Mouse (Mus musculus): ENCODE measurements around the gene Dlx6. TPM values are rescaled to one million over a fixed set of nuclear protein-coding genes. Genes with fewer than 3 reads are reported as not detected.

Dlx6 gene
- not detected for total RNA-seq (2021)
- long read RNA-seq, experiment 1: 0 reads
- long read RNA-seq, experiment 2: 0 reads

DNA sequence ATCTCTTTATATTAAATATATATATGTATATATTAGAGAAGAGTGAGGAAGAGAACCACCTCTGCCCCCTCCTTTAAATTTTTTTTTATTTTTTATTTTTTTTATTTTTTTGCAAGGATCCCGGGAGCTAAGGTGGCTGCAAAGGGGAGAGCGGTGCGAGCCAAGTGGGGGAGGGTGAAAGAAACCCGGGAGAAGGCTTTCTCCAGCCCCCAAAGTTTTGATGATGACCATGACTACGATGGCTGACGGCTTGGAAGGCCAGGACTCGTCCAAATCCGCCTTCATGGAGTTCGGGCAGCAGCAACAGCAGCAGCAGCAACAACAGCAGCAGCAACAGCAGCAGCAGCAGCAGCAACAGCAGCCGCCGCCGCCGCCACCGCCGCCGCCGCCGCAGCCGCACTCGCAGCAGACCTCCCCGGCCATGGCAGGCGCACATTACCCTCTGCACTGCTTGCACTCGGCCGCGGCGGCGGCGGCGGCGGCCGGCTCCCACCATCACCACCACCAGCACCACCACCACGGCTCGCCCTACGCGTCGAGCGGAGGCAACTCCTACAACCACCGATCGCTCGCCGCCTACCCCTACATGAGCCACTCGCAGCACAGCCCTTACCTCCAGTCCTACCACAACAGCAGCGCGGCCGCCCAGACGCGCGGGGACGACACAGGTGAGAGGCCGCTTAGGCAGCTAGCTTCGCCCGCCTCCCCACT, at the start of gene Dlx6:
Gene Dlx6 (plus strand): TSS at position 175 of the 711 bp plus-strand sequence.
- DNase-seq: peak; percentile 30

DNA sequence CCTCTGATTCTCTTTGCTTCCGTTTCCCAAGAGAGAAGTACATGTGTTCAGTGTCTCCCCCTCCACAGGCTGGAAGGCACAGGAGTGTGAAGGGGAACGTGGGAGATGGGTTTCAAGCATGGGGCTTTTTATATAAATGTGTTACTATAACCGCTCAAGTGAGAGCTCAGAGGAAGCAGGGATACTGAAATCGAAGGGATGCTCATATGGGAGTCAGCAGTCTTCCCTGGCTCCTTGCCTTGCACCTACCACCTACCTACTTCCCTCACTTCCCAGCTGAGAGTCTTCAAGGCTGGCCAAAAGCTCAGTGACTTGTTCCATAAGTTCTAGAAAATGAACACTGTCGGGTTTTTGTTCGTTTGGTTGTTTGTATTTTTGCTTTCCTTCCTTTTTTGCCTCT, 46.3 kb upstream of the Dlx6 start:
- DNase-seq: no peak

DNA sequence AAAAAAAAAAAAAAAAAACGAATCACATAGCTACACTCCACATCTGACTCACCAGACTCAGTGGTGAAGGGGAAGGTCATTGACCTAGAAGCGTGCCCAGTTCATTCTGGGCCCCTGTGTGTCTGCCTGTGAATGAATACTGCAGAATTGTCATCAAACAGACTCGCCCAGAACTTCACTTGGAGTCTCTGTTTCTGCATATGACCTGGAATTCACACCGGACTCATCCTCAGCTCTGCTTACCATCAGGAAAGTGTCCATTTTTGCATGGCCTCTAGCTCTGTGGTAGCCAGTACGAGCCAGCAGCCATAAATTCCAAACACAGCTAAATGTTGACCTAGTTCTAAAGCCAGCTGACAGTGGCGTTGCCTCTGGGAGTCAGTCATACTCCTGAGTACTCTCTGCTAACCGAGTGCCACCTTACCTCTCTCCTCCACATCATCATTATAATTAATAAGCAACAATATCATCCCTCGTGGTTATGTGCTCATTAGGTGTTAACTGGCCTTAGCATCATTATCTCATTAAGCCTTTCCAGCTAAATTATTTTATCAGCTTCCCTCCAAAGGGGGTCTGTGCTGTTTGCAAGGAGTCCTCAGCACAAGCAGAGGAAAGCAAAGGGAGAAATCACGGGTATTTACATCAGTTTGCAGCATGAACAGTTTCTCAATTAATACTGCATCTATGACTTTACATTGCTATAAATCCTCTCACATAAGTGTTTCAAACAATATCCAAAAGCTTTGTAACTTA, 44.9 kb upstream of the Dlx6 start:
- DNase-seq: peak; percentile 35 to 52

DNA sequence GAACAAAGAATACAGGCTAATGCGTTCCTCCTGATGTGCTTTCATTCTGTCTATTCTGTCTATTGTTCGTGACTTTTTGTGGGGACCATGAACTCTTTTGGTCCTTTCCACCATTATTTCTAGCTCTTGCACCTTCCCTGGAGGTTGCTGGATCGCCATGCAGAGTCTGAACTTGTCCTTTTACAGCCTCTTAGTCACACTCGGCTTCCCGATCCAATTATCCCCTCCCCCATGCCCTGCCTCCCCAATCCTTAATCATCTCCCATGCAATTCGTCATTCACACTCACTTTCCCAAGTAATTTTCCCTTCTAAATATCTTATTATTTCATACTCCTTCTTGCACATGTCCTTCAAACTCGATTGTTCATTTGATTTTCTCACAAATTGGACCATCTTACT, 44.0 kb upstream of the Dlx6 start:
- DNase-seq: peak; percentile 7 to 34

DNA sequence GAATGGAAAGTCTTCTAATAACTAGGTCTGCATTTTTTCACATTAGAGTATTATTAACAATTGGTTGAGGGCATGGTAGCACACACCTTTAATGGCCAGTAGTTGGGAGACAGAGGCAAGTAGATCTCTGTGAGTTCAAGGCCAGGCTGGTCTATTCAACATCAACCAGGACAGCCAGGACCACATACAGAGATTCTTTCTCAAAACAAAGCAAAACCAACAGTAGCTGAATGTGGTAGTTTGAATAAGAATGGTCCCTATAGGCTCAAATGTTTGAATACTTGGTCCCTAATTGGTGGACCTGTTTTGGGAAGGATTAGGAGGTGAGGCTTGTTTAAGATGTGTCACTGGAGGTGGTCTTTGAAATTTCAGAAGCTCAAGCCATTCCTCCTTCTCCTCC, 37.8 kb upstream of the Dlx6 start:
- no peak for DNase-seq

DNA sequence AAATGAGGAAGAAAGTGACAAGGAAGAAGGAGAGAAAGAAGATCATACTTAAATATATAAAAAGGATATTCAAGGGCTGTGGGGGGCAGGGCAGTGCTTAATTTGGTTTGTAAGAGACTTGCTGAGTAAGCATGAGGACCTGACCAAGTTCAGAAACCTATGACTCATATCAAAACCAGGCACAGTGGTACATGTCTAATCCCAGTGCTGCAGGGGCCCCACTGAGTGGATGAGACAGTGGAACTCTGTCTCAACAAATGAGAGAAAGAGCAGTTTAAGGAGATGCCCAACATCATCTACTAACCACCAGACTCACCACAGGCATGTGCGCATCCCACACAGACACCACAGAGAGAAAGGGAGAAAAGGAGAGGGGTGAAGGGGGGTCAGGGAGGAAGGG, 36.3 kb upstream of the Dlx6 start:
- no peak for DNase-seq

DNA sequence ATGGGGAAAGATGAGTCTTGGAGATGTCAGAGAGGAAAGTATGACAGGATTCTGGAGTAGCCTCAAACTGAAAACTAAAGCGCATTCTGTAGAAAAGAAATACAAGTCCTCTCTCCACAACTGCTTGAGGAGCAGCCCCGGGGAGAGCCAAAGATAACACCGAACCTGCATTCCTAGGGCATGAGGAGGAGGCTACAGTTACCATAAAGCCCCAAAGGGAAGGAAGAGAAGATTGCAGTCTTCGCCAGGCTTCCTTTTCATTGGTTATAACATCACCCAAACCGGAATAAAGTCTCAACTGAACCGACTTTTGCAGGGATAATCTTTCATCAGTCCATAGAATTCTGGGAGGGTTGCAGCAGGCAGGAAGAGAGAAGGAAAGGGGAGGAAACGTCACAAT, 32.7 kb upstream of the Dlx6 start:
- no peak for DNase-seq

DNA sequence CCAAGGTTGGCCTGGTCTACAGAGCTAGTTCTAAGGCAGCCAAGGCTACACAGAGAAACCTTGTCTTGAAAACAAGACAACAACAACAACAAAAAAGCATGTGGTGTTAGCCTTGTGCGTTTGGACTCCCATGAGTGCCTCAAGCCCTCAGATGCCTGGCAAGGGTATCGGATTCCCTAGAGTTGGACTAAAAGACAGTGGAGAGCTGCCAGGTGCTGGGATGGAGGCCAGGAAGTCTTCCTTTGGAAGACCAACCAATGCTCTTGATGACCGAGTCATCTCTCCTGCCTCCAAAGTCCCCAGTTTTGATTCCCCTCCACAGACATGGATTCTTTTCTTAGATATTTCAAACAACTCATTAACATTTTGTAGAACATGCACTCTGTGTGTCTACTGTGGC, 29.8 kb upstream of the Dlx6 start:
- no peak for DNase-seq

DNA sequence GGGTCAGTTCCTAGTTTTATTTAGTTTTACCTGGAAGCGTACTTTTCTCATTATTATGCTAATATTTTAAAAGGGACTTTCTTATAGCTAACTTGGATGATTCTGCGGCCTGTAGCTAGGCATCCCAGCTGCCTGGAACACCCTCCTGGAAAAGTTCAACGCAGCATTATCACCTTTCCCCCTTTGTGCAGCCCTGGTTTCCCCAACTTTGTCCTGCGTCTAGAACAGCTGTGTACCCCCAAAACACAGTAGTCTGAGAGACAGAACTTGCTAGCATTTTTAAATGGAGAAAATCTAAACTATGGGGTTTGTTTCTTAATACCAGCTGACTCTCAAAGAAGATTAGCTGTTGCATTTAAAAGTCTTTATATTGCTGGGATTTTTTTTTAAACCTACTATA, 14.6 kb upstream of the Dlx6 start:
- no peak for DNase-seq

DNA sequence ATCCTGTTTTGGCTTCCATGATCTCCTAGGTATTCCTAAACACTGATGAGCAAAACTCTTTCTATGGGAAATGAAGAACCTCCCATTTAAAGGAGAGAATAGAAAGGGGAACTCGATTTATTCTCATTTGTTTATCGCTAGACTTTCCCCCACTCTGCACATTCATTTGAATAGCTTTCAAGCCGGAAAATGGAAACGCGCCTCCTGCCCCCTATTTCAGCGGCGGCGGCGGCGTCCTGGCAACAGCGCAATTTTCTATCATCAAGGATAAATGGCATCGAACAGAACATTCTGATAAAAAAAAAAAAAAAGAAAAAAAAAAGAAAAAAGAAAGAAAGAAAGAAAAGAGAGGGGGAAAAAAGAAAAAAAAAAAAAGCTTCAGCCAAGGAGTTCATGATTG, 13.4 kb upstream of the Dlx6 start:
- DNase-seq: no peak

DNA sequence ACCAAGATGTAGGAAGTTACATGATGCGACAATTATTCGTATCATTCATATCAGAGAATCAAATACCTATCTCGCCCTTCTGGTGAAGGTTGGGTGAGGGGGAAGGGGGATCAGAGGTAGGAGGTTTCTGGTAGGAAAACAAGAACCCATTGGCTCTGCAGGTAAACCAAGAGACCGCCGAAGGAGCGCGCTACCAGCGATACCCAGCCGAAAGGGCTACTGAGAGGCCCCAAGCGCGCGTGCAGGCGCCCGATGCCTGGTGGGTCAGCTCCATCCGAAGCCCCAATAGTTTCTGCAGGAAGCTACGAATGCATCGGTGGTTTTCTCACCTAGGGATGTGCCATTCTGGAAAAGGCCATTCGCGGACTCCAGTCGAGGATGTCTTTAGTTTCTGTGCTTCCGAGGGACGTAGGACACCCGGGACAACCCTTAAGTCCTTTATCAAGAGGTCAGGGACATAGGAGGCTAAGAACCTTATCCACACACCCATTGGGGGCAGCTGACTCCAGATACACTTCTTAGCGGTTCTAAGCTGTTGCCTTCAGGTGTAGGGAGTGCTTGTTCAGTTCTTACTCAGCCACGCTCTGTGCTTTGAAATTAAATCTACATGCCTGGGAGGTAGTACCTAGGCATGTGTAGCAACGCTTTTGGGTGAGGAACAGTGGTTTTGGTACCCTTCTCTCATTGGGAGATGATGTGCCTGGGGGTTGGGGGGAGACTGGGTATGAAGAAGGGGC, 12.6 kb upstream of the Dlx6 start:
- no peak for DNase-seq

DNA sequence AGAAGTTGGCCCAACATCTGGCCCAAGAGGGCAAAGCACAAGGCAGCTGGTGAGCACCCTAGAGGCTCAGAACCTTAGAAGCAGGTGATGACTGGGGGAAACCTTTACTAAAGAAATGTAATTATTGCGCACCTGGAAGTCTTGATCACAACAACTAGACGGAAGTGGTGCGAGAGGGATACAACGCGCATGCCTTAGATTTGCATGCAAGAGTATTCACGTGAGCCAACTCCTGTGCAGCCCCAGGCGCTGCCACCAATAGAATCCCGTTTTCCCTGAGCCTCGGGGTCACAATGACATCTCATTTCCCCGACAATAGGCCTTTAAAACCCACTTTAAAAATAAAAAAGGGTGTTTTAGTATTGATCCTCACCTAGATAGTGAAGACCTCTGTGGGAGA, 12.0 kb upstream of the Dlx6 start:
- DNase-seq: no peak

DNA sequence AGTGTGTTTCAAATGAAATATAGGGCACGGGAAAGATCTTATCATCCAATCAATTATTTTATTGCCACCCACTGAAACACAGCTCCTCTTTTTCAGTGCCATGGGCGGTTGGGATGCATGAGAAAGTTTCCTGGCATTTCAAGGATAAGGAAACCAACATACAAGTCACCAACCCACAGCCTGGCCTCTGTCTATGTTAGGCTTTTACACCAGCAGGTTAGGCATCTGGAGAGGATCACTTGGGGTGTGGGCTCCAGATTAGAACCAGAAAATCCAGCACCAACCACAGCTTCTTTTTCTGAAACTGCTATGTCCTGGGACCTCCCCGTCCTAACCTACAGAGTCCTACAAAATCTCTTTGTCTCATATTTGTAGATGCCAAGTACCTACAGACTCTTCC, 10.2 kb upstream of the Dlx6 start:
- DNase-seq: no peak

DNA sequence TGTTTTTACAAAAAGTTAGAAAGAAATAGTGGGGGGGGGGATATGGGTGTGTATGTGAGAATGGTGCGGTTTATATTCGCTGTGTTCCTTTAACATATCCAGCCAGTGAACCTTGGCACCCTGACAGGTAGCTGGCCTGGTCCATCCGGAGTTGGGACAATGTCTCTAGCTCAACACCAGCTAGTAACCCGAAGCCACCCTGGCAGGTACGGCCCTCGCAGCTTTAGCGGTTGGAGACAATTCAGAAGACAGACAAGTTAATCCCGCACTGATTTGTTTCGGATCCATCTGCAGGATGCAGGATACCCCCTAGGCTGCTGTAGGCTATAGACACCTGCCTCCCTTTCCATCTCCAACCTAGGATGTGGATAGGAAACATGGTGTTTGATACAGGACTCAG, 9.0 kb upstream of the Dlx6 start:
- no peak for DNase-seq

DNA sequence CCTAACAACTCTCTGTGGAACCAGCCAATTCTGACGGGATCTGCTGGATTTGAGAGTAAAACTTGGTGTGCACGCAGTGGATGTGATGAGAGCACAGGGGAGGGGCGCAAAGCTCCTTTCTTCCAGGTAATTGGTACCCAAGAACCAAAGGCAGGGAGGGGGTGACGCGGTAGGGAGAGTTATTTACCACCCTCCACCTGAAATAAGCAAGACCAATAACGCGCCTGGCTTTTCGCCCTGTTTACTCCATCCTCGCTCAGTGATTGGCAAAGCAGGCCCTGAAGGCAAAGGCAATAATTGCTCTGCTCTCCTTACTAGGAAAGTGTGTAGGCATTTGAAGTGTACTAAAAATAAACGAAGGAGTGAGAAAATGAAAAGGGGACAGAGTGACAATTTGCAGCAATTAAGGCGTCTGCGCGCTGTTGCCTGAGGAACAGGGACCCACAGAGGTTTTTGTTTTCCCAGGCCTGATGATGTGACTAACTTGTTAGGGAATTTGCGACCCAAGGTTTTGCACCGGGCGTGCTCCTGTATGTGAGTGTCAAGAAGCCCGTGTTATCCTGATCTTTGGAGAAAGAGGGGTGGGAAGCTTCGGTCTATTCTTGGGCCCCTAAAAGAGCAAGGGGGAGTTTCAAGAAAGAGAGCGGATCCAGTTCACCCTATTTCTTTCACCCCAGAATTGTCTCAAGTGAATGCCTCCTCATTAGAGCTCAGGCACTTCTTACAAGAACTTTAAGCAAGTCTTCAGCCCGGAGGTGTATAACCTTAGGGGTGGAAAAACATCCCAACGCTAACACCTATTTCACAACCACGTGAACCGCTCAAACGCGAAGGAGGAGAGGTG, 8.0 kb upstream of the Dlx6 start:
- no peak for DNase-seq

DNA sequence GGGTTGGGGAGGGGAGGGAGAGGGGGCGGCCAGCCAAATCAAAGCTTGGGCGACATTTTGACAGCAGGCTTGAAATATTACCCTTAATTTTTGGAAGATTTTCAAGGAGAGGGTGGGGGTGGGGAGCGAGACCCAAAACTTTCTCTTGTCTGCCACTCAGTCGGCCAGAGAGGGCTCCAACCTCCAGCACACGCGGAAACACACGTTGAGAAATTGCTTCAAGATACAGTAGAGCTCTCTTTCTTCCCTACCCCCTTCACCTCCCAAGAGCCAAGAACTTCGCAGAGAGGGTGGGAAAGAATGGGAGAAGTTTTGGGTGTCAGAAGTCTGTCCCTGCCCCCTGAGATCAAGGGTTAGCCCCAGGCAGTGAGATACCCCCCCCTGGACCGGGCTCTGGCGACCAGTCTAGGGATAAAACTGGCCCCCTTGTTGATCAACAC, 7.4 kb upstream of the Dlx6 start:
- no peak for DNase-seq

DNA sequence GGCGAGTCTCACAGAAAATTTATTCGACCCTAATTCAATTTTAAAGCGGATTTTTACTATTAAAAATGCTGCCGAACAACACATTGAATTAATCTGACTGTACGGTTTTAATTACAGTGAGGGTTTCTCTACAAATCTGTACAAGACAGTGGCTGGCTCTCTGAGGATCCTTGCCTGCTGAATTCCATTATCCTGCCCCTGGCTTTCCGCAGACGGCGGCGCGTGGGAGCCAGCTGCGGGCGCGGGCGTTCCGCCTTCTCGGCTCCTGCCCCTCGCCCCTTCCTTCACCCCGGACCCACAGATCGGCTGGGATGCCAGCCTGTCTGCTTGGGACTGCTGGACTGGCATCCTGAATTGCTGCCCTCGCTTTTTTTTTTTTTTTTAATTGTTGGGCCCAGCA, 6.8 kb upstream of the Dlx6 start:
- DNase-seq: no peak

DNA sequence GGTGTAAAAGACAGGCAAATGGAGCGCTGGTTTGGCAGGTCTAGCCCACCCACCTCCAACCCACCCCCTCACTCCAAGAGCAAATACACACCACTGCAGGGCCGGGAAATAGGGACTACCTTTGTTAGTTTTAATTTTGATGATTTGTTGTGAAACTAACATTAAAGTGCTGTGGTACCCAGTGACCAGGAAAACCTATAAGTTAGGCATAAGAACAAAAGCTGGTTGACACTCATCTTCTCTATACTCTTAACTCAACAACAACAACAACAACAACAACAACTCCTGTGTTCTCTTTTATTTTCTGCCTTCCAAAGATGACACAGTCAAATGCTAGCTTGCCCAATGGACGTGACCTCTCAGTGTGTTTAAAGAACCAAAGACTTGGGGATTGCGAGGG, 6.3 kb upstream of the Dlx6 start:
- DNase-seq: no peak

DNA sequence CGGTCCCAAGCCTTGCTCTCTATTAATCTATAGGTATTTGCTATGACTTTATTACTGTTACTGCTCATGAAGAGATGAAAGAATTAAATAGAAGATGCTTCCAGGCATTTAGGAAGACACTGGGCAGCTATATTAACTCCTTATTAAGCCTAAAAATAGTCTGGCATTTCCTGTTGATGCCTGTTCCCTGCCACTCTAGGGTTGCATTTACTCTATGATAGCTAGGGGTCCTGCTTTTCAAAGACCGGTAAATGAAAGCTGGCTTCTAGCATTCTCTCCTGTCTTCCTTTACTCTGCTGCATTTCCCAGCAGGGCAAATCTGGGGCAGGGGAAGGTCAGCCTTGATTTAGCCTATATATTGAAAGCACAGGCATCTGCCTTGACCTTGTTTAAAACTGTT, 5.4 kb upstream of the Dlx6 start:
- no peak for DNase-seq

DNA sequence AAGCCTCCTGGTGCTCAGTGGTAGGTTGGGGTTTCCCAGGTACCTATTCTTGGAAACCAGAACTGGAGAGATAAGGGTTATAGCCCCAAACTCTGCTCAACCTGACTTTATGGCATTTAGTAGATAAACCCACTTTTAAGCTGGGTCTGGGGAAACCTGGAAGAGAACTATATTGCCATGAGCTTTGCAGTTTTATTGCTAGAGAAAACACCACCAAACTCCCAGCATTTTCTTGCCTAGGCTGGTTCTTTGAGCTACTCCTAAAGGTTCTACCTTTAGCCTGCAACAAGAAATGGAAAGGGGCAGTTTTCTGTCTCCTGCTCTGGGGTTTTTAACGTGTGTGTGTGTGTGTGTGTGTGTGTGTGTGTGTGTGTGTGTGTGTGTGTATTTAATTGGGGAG, 4.6 kb upstream of the Dlx6 start:
- DNase-seq: no peak

DNA sequence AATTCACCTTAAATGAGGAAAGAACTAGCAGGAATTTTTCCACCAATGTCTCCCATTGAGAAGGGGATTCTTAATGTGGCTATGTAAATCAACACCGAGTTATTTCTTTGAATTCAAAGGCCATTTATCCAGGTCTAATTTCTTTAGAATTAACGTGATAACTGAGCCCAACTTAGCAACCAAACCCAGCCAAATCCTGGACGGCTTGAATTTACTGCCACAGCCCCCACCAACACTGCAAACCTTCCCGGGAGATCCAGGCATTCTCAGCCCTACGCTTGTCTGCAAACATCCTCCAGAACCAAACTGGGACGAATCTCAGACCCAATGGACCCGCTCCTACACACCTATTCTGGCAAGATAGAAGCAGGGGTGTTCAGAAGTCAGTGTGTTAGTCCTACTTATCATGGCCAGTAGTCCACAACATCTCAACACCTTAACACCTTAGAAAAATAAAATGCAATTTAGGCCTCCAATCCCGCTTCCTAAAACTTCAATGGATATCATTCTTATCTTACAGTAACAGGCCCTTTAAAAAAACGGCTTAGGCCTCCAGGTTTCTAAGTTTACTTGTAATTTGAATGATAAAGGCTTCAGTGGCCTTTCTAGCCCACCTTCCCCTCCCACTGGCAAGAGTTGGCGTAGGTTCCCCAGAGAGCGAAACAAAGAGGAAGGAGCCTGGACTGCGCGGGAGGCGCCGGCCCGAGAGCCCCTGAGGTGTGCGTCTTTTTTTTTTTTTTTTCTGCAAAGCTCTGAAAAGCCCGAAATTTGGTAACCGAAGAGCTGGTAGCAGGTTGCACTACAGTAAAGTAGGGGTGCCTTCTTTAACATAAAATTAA, 3.8 kb upstream of the Dlx6 start:
- DNase-seq: no peak
